Mouse (Mus musculus) cerebellum, adult (tissue): Measurements from ENCODE around the gene Lrrc49.

Experiments used
- ATAC-seq: cut with Nextera tagmentation; 2 replicates; pipeline ENCODE4 v1.9.2; 2017; ENCODE audit warnings: mild to moderate bottlenecking, moderate library complexity, mixed read lengths; ENCODE audit not compliant: insufficient number of reproducible peaks, low FRiP score, low TSS enrichment

Gene Lrrc49

GRCm38 (mm10) chr9:60548182-60548581 lies 139.8 kb downstream of the Lrrc49 start:
- ATAC-seq, result no peak

- ATAC-seq, result no peak
Measured at GRCm38 (mm10) chr9:60546169-60546568, 141.8 kb downstream of the Lrrc49 start.

- ATAC-seq, result no peak
Measured at GRCm38 (mm10) chr9:60545361-60546096, 142.4 kb downstream of the Lrrc49 start.

GRCm38 (mm10) chr9:60543422-60544015 lies 144.4 kb downstream of the Lrrc49 start:
- no peak for ATAC-seq

GRCm38 (mm10) chr9:60530310-60530709 lies 157.6 kb downstream of the Lrrc49 start:
- no peak for ATAC-seq

- ATAC-seq, result no peak
Measured at GRCm38 (mm10) chr9:60529348-60530243, 158.4 kb downstream of the Lrrc49 start.

- no peak for ATAC-seq
Measured at GRCm38 (mm10) chr9:60528269-60528668, 159.7 kb downstream of the Lrrc49 start.

- ATAC-seq, result no peak
Measured at GRCm38 (mm10) chr9:60527836-60528235, 160.1 kb downstream of the Lrrc49 start.

- ATAC-seq, result no peak
Measured at GRCm38 (mm10) chr9:60527051-60527450, 160.9 kb downstream of the Lrrc49 start.

- no peak for ATAC-seq
Measured at GRCm38 (mm10) chr9:60526195-60526594, 161.8 kb downstream of the Lrrc49 start.

- peak; percentile 66; the same call in 1 of the 2 replicates for ATAC-seq
Measured at GRCm38 (mm10) chr9:60521806-60522264, 166.1 kb downstream of the Lrrc49 start, which contains the start of gene Thsd4. Thsd4 (minus strand) TSS chr9:60522046.

- no peak for ATAC-seq
Measured at GRCm38 (mm10) chr9:60521143-60521542, 166.8 kb downstream of the Lrrc49 start.

GRCm38 (mm10) chr9:60519601-60520000 lies 168.4 kb downstream of the Lrrc49 start:
- ATAC-seq, result no peak
